Mouse (Mus musculus): ENCODE measurements around the gene Lman1l. TPM values are rescaled to one million over a fixed set of nuclear protein-coding genes. Genes with fewer than 3 reads are reported as not detected.

Lman1l gene
- polyA plus RNA-seq (2014; fragmentation: Nextera tagmentation; extraction: Ambion mirVana): not detected in 2 replicates

GRCm38 (mm10) chr9:57620674-57621073 is at the start of gene Lman1l:
TSS of gene Lman1l (minus strand) at chr9:57620774.
- no peak within 1 kb of the TSS for H3K4me2 ChIP-seq
- H3K4me3 ChIP-seq (ENCODE audit: low read depth, low read length): no peak within 1 kb of the TSS
- H3K27me3 ChIP-seq (ENCODE audit: insufficient read depth, low read length): no peaks in the 10 kb centered on the region
- peaks cover 17% of the 10 kb centered on the region for H3K36me3 ChIP-seq (ENCODE audit: insufficient read depth)
- WGBS: 83% methylated on average over 5 of the region's 5 CpGs
- no peaks in the 10 kb centered on the region for H3K4me1 ChIP-seq (ENCODE audit: insufficient read depth)
- H3K27ac ChIP-seq (ENCODE audit: low read depth): no peak within 1 kb of the TSS
- ATAC-seq (ENCODE audit: insufficient read depth) (no peak), DNase-seq (no peak)
- no peaks in the 10 kb centered on the region for H3K9me3 ChIP-seq (ENCODE audit: low read depth, low read length)
- no peak for TF ChIP-seq CTCF (IDR thresholded peaks at IDR 0.05; ENCODE audit: low read depth)
- H3K9ac ChIP-seq: no peak within 1 kb of the TSS

- ATAC-seq (ENCODE audit: insufficient read depth): no peak
- WGBS: 78% methylated on average over 3 of the region's 3 CpGs
- no peak for TF ChIP-seq CTCF (IDR thresholded peaks at IDR 0.05; ENCODE audit: low read depth)
Observed at GRCm38 (mm10) chr9:57669566-57669965, 49.0 kb upstream of the Lman1l start.

DNA sequence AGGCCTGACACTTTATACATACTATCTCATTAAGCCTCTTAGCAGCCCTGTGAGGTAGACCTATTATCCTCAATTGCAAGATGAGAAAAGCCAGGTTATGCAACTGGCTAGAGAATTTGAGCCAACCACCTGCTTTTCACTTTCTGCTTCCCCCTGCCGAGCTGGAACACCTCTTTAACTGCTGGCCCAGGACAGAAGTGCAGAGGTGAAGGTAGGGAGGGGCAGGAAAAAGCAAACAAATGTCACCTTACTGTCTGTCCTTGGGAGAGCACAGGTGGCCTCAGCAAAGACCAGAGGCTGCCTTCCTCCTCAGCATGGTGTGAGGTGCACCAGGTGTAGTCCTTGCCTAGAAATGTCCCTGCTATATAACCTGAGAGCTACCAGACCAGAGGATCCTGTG is 47.7 kb upstream of the Lman1l start:
- no peak for ATAC-seq (ENCODE audit: insufficient read depth)

More at GRCm38 (mm10) chr9:57669566-57669965, 49.0 kb upstream of the Lman1l start:
- Histone ChIP-seq H3K36me3 (ENCODE audit: insufficient read depth) (no peaks in the 10 kb centered on the region), H3K9ac (no peak overlapping the region), H3K4me1 (ENCODE audit: insufficient read depth) (no peaks in the 10 kb centered on the region), H3K27me3 (ENCODE audit: insufficient read depth, low read length) (no peaks in the 10 kb centered on the region), H3K4me2 (no peak overlapping the region), H3K27ac (ENCODE audit: low read depth) (no peak overlapping the region), H3K9me3 (ENCODE audit: low read depth, low read length) (no peaks in the 10 kb centered on the region), H3K4me3 (ENCODE audit: low read depth, low read length) (no peak overlapping the region)
- no peak for DNase-seq

DNA sequence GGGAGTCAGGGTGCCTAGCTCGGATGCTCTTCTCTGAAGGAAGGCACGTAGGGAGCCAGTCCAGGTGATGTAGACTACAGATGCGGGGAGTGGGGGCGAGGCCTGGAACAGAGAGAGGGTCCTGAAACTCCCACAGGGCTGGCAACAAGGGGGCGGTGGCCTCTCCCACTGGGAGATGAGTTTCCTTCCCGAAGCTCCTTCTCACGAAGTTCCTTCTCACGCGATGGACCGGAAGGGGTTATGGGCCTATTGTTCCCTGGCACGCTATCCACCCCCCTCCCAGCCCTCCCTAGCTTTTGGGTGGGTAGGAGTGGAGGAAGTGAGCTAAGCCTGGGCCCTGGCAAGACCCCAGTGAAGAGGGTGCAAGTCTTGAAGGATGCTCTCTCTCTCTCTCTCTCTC is 47.2 kb upstream of the Lman1l start:
- WGBS: 51% methylated on average over 11 of the region's 11 CpGs
- H3K27me3 ChIP-seq (ENCODE audit: insufficient read depth, low read length): no peaks in the 10 kb centered on the region
- no peak overlapping the region for H3K9ac ChIP-seq
- no peak for ATAC-seq (ENCODE audit: insufficient read depth)
- no peak for TF ChIP-seq CTCF (IDR thresholded peaks at IDR 0.05; ENCODE audit: low read depth)
- H3K27ac ChIP-seq (ENCODE audit: low read depth): no peak overlapping the region
- no peaks in the 10 kb centered on the region for H3K4me1 ChIP-seq (ENCODE audit: insufficient read depth)
- DNase-seq: no peak
- H3K4me3 ChIP-seq (ENCODE audit: low read depth, low read length): no peak overlapping the region
- no peak overlapping the region for H3K4me2 ChIP-seq
- no peaks in the 10 kb centered on the region for H3K9me3 ChIP-seq (ENCODE audit: low read depth, low read length)
- no peaks in the 10 kb centered on the region for H3K36me3 ChIP-seq (ENCODE audit: insufficient read depth)

More for the DNA sequence above, 47.7 kb upstream of the Lman1l start:
- Histone ChIP-seq H3K27me3 (ENCODE audit: insufficient read depth, low read length) (no peaks in the 10 kb centered on the region), H3K9me3 (ENCODE audit: low read depth, low read length) (no peaks in the 10 kb centered on the region), H3K36me3 (ENCODE audit: insufficient read depth) (no peaks in the 10 kb centered on the region), H3K9ac (no peak overlapping the region), H3K4me3 (ENCODE audit: low read depth, low read length) (no peak overlapping the region), H3K27ac (ENCODE audit: low read depth) (no peak overlapping the region), H3K4me1 (ENCODE audit: insufficient read depth) (no peaks in the 10 kb centered on the region), H3K4me2 (no peak overlapping the region)
- 14% methylated on average over 1 of the region's 1 CpGs for WGBS
- TF ChIP-seq CTCF (IDR thresholded peaks at IDR 0.05; ENCODE audit: low read depth): no peak
- no peak for DNase-seq

DNA sequence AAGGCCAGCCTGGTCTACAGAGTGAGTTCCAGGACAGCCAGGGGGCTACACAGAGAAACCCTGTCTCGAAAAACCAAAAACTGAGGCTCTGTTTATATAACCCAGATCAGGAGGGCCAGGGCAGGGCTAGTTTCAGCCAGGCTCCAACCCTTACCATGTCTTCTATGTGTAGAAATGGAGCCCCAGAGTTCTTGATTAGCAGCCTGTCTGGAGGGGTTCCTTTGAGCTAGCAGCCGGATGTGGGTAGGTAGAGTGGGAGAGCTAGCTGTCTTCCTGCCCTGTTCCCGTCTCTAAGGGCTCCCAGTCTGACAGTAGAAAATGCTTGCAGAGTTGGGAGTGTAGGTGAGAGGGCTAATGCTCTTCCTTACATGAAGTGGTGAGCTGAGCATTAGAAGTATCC is 46.6 kb upstream of the Lman1l start:
- Histone ChIP-seq H3K9me3 (ENCODE audit: low read depth, low read length) (no peaks in the 10 kb centered on the region), H3K4me1 (ENCODE audit: insufficient read depth) (no peaks in the 10 kb centered on the region), H3K4me2 (no peak overlapping the region), H3K27ac (ENCODE audit: low read depth) (no peak overlapping the region), H3K4me3 (ENCODE audit: low read depth, low read length) (no peak overlapping the region), H3K36me3 (ENCODE audit: insufficient read depth) (no peaks in the 10 kb centered on the region), H3K27me3 (ENCODE audit: insufficient read depth, low read length) (no peaks in the 10 kb centered on the region), H3K9ac (no peak overlapping the region)
- ATAC-seq (ENCODE audit: insufficient read depth): no peak
- no peak for DNase-seq
- no peak for TF ChIP-seq CTCF (IDR thresholded peaks at IDR 0.05; ENCODE audit: low read depth)
- WGBS: 61% methylated on average over 3 of the region's 3 CpGs

GRCm38 (mm10) chr9:57666536-57666935 is 46.0 kb upstream of the Lman1l start:
- Histone ChIP-seq H3K27me3 (ENCODE audit: insufficient read depth, low read length) (no peaks in the 10 kb centered on the region), H3K9ac (no peak overlapping the region), H3K4me1 (ENCODE audit: insufficient read depth) (no peaks in the 10 kb centered on the region), H3K9me3 (ENCODE audit: low read depth, low read length) (no peaks in the 10 kb centered on the region), H3K4me2 (no peak overlapping the region), H3K4me3 (ENCODE audit: low read depth, low read length) (no peak overlapping the region), H3K36me3 (ENCODE audit: insufficient read depth) (no peaks in the 10 kb centered on the region), H3K27ac (ENCODE audit: low read depth) (no peak overlapping the region)
- TF ChIP-seq CTCF (IDR thresholded peaks at IDR 0.05; ENCODE audit: low read depth): no peak
- DNase-seq: no peak
- 59% methylated on average over 8 of the region's 8 CpGs for WGBS
- ATAC-seq (ENCODE audit: insufficient read depth): no peak

GRCm38 (mm10) chr9:57664616-57665015 is 44.0 kb upstream of the Lman1l start:
- no peaks in the 10 kb centered on the region for H3K27me3 ChIP-seq (ENCODE audit: insufficient read depth, low read length)
- no peak overlapping the region for H3K9ac ChIP-seq
- no peak overlapping the region for H3K4me3 ChIP-seq (ENCODE audit: low read depth, low read length)
- H3K36me3 ChIP-seq (ENCODE audit: insufficient read depth): no peaks in the 10 kb centered on the region
- H3K27ac ChIP-seq (ENCODE audit: low read depth): no peak overlapping the region
- no peak for DNase-seq
- H3K9me3 ChIP-seq (ENCODE audit: low read depth, low read length): no peaks in the 10 kb centered on the region
- H3K4me1 ChIP-seq (ENCODE audit: insufficient read depth): no peaks in the 10 kb centered on the region
- no peak for ATAC-seq (ENCODE audit: insufficient read depth)
- H3K4me2 ChIP-seq: no peak overlapping the region
- TF ChIP-seq CTCF (IDR thresholded peaks at IDR 0.05; ENCODE audit: low read depth): no peak
- 45% methylated on average over 7 of the region's 7 CpGs for WGBS

DNA sequence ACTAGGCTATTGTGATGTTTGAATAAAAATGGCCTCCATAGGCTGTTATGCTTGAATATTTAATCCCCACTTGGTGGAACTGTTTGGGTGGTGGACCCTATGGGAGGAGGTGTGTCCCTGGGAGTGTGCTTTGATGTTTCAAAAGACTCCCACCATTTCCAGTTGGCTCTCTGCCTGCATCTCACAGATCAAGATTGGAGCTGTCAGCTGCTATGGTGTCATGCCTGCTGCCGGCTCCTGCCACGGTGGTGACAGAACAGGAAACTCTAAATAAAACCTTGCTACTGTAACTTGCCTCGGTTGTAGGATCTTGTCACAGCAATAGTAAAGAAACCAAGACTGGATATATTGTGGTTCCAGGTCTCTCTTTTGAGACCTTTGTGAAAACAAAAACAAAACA is 41.0 kb upstream of the Lman1l start:
- Histone ChIP-seq H3K9me3 (ENCODE audit: low read depth, low read length) (no peaks in the 10 kb centered on the region), H3K4me1 (ENCODE audit: insufficient read depth) (no peaks in the 10 kb centered on the region), H3K4me2 (no peak overlapping the region), H3K9ac (no peak overlapping the region), H3K27me3 (ENCODE audit: insufficient read depth, low read length) (no peaks in the 10 kb centered on the region), H3K36me3 (ENCODE audit: insufficient read depth) (no peaks in the 10 kb centered on the region), H3K27ac (ENCODE audit: low read depth) (no peak overlapping the region), H3K4me3 (ENCODE audit: low read depth, low read length) (no peak overlapping the region)
- no peak for DNase-seq
- no peak for TF ChIP-seq CTCF (IDR thresholded peaks at IDR 0.05; ENCODE audit: low read depth)
- WGBS: 32% methylated on average over 3 of the region's 3 CpGs
- no peak for ATAC-seq (ENCODE audit: insufficient read depth)

Data from lung, embryonic 14.5 days (tissue).